Mouse (Mus musculus) heart, postnatal 0 days (tissue): ENCODE results near the gene Tmx2. TPM values are rescaled to one million over a fixed set of nuclear protein-coding genes. Genes with fewer than 3 reads are reported as not detected.

ENCODE experiments used
- ATAC-seq: fragments of 200-750 bp; cut with Nextera tagmentation; 2 replicates; pipeline ENCODE4 v1.8.0; 2017; ENCODE audit warnings: low read depth, moderate number of reproducible peaks, moderate library complexity; ENCODE audit not compliant: insufficient read depth
- DNase-seq: peaks from one replicate; pipeline ENCODE4 v3.0.0-alpha.2; 2016; ENCODE audit warnings: low spot score
- H3K27ac ChIP-seq: fragments of 300-500 bp; sonication (generic); 2 replicates; pipeline ENCODE4 v1.5.1; 2014; ENCODE audit warnings: low read depth, mild to moderate bottlenecking
- H3K27me3 ChIP-seq: fragments of 300-500 bp; sonication (generic); 2 replicates; pipeline ENCODE4 v1.6.1; 2014; ENCODE audit warnings: low read length, mixed read lengths; ENCODE audit not compliant: control insufficient read depth, insufficient read depth
- H3K36me3 ChIP-seq: fragments of 300-500 bp; sonication (generic); replicated peaks from 2 replicates; pipeline ENCODE4 v1.6.1; 2014; ENCODE audit warnings: low read length, mixed read lengths; ENCODE audit not compliant: control insufficient read depth, insufficient read depth
- H3K4me1 ChIP-seq: fragments of 300-500 bp; sonication (generic); 2 replicates; pipeline ENCODE4 v1.6.1; 2014; ENCODE audit warnings: antibody characterized with exemption; ENCODE audit not compliant: control insufficient read depth, insufficient read depth
- H3K4me2 ChIP-seq: fragments of 300-500 bp; sonication (generic); 2 replicates; pipeline ENCODE4 v1.6.1; 2014; ENCODE audit warnings: low read depth, mild to moderate bottlenecking, low read length, moderate library complexity
- H3K4me3 ChIP-seq: fragments of 300-500 bp; sonication (generic); 2 replicates; pipeline ENCODE4 v1.5.1; 2014; ENCODE audit warnings: low read depth, low read length
- H3K9ac ChIP-seq: fragments of 300-500 bp; sonication (generic); replicated peaks from 2 replicates; pipeline ENCODE4 v1.6.1; 2014; ENCODE audit warnings: low read depth, low read length, mixed read lengths
- H3K9me3 ChIP-seq: fragments of 300-500 bp; sonication (generic); replicated peaks from 2 replicates; pipeline ENCODE4 v1.6.1; 2016; ENCODE audit warnings: low read length; ENCODE audit not compliant: control insufficient read depth
- CTCF ChIP-seq: IDR thresholded peaks from 2 replicates; pipeline ENCODE4 v1.5.1; 2016; ENCODE audit warnings: antibody characterized with exemption, control low read depth, low read depth
- EP300 ChIP-seq: IDR thresholded peaks from 2 replicates; pipeline ENCODE4 v1.6.1; 2016; ENCODE audit warnings: antibody characterized with exemption, low read depth
- WGBS: fragments of 180-500 bp; shearing (Covaris S2); extraction: QIAGEN DNeasy Blood & Tissue Kit; methylation state at CpG from one replicate; pipeline ENCODE4 v1.1.7; 2014; 5-methylcytosine and 5-hydroxymethylcytosine counted together
- polyA plus RNA-seq: library from polyadenylated mRNA; unstranded; fragments of >200 nt; fragmentation: Nextera tagmentation; extraction: Ambion mirVana; gene quantifications from 2 replicates; pipeline ENCODE4 v1.2.1, GENCODE M21; 2015
- total RNA-seq: library from RNA; depleted of rRNA; stranded (reverse); fragments of >200 nt; gene quantifications from 2 replicates; pipeline ENCODE4 v1.2.3, GENCODE M21; 2014; ENCODE audit warnings: low replicate concordance

The Tmx2 gene
- total and polyA plus RNA-seq, 2 experiments from 2014 or later: 82.7 to 151 TPM

GRCm38 (mm10) chr2:84658806-84659205 lies 20.1 kb downstream of the Tmx2 start, which contains the start of gene Btbd18:
Btbd18 (plus strand) TSS chr2:84659079.
- Histone ChIP-seq H3K4me3 (no peak within 1 kb of the TSS), H3K27me3 (no peaks in the 10 kb centered on the region), H3K9ac (no peak within 1 kb of the TSS), H3K4me1 (no peaks in the 10 kb centered on the region), H3K36me3 (no peaks in the 10 kb centered on the region), H3K9me3 (no peaks in the 10 kb centered on the region), H3K27ac (no peak within 1 kb of the TSS), H3K4me2 (no peak within 1 kb of the TSS)
- ATAC-seq: no peak
- DNase-seq: no peak
- WGBS: 92% methylated on average over 32 of the region's 32 CpGs
- TF ChIP-seq CTCF: no peak
- no peak for TF ChIP-seq EP300

GRCm38 (mm10) chr2:84655864-84656263 lies 23.1 kb downstream of the Tmx2 start:
- no peak for ATAC-seq
- no peak for TF ChIP-seq EP300
- TF ChIP-seq CTCF: no peak
- DNase-seq: no peak
- no peaks in the 10 kb centered on the region for H3K9me3 ChIP-seq
- WGBS: 50% methylated on average over 1 of the region's 1 CpGs
- no peak overlapping the region for H3K4me3 ChIP-seq
- no peaks in the 10 kb centered on the region for H3K4me1 ChIP-seq
- no peak overlapping the region for H3K27ac ChIP-seq
- no peaks in the 10 kb centered on the region for H3K36me3 ChIP-seq
- no peaks in the 10 kb centered on the region for H3K27me3 ChIP-seq
- no peak overlapping the region for H3K9ac ChIP-seq
- H3K4me2 ChIP-seq: no peak overlapping the region

GRCm38 (mm10) chr2:84653354-84653753 lies 25.6 kb downstream of the Tmx2 start:
- Histone ChIP-seq H3K36me3 (no peaks in the 10 kb centered on the region), H3K9ac (no peak overlapping the region), H3K4me2 (no peak overlapping the region), H3K4me1 (no peaks in the 10 kb centered on the region), H3K27me3 (no peaks in the 10 kb centered on the region), H3K4me3 (no peak overlapping the region), H3K9me3 (no peaks in the 10 kb centered on the region), H3K27ac (no peak overlapping the region)
- TF ChIP-seq EP300: no peak
- peak; percentile 24; the same call in 1 of the 2 replicates for TF ChIP-seq CTCF
- DNase-seq (no peak), ATAC-seq (no peak)

GRCm38 (mm10) chr2:84650464-84651195 lies 28.3 kb downstream of the Tmx2 start, which contains the start of gene Ctnnd1:
Ctnnd1 (minus strand) TSS chr2:84650765.
- peak within 1 kb of the TSS; percentile 99 for H3K27ac ChIP-seq
- WGBS: under 1% methylated on average over 15 of the region's 15 CpGs

GRCm38 (mm10) chr2:84649674-84650073 lies 29.3 kb downstream of the Tmx2 start:
- Histone ChIP-seq H3K4me3 (peak overlapping the region; percentile 72), H3K36me3 (no peaks in the 10 kb centered on the region), H3K9me3 (no peaks in the 10 kb centered on the region), H3K4me1 (peaks cover 24% of the 10 kb centered on the region), H3K27ac (peak overlapping the region; percentile 99), H3K27me3 (no peaks in the 10 kb centered on the region), H3K4me2 (peak overlapping the region; percentile 72), H3K9ac (peak overlapping the region; percentile 92)
- under 1% methylated on average over 10 of the region's 10 CpGs for WGBS
- DNase-seq (no peak), ATAC-seq (no peak)
- TF ChIP-seq CTCF (no peak), EP300 (no peak)

More at GRCm38 (mm10) chr2:84650464-84651195, 28.3 kb downstream of the Tmx2 start, which contains the start of gene Ctnnd1:
- DNase-seq: peak; percentile 97
- no peaks in the 10 kb centered on the region for H3K27me3 ChIP-seq
- TF ChIP-seq EP300 (0 out of 2 replicates have a peak, but pooled peaks have one; percentile 64), CTCF (no peak)
- peaks cover 23% of the 10 kb centered on the region for H3K4me1 ChIP-seq
- H3K9me3 ChIP-seq: no peaks in the 10 kb centered on the region
- peak within 1 kb of the TSS; percentile 79 for H3K4me2 ChIP-seq
- H3K9ac ChIP-seq: peak within 1 kb of the TSS; percentile 92
- peak; percentile 98 for ATAC-seq
- H3K36me3 ChIP-seq: no peaks in the 10 kb centered on the region
- H3K4me3 ChIP-seq: peak within 1 kb of the TSS; percentile 72
